Mouse (Mus musculus): Measurements from ENCODE around the gene Rabgef1. TPM values are rescaled to one million over a fixed set of nuclear protein-coding genes. Genes with fewer than 3 reads are reported as not detected.

The Rabgef1 gene
- polyA plus RNA-seq, 1 experiment from 2014 or later, result 25.1 TPM

GRCm38 (mm10) chr5:130191865-130192264, 20.3 kb downstream of the Rabgef1 start:
- Histone ChIP-seq H3K4me1 (ENCODE audit: control insufficient read depth, insufficient read depth, low read length) (no peaks in the 10 kb centered on the region), H3K4me2 (ENCODE audit: low read depth, low read length) (no peak overlapping the region), H3K4me3 (ENCODE audit: low read depth, low read length) (no peak overlapping the region), H3K27me3 (ENCODE audit: control insufficient read depth, insufficient read depth, low read length) (no peaks in the 10 kb centered on the region), H3K9me3 (replicated peaks; ENCODE audit: control insufficient read depth, low read length) (no peaks in the 10 kb centered on the region), H3K9ac (replicated peaks; ENCODE audit: low read length) (no peak overlapping the region), H3K36me3 (replicated peaks; ENCODE audit: control insufficient read depth, insufficient read depth, low read depth, low read length) (no peaks in the 10 kb centered on the region), H3K27ac (replicated peaks; ENCODE audit: low read depth, low read length) (no peak overlapping the region)
- ATAC-seq (replicated peaks; ENCODE audit: insufficient number of reproducible peaks, low FRiP score, low TSS enrichment, low read depth), result no peak
- DNase-seq (ENCODE audit: low spot score), result no peak
- 92% methylated on average over 6 of the region's 6 CpGs for WGBS

- Histone ChIP-seq H3K9me3 (replicated peaks; ENCODE audit: control insufficient read depth, low read length) (no peaks in the 10 kb centered on the region), H3K4me2 (ENCODE audit: low read depth, low read length) (no peak overlapping the region), H3K9ac (replicated peaks; ENCODE audit: low read length) (no peak overlapping the region), H3K36me3 (replicated peaks; ENCODE audit: control insufficient read depth, insufficient read depth, low read depth, low read length) (no peaks in the 10 kb centered on the region), H3K4me3 (ENCODE audit: low read depth, low read length) (no peak overlapping the region), H3K4me1 (ENCODE audit: control insufficient read depth, insufficient read depth, low read length) (no peaks in the 10 kb centered on the region), H3K27me3 (ENCODE audit: control insufficient read depth, insufficient read depth, low read length) (no peaks in the 10 kb centered on the region), H3K27ac (replicated peaks; ENCODE audit: low read depth, low read length) (no peak overlapping the region)
- ATAC-seq (replicated peaks; ENCODE audit: insufficient number of reproducible peaks, low FRiP score, low TSS enrichment, low read depth) (no peak), DNase-seq (ENCODE audit: low spot score) (no peak)
- 66% methylated on average over 2 of the region's 2 CpGs for WGBS
These were observed 20.9 kb downstream of the Rabgef1 start for GRCm38 (mm10) chr5:130192356-130192944.

- Histone ChIP-seq H3K9ac (replicated peaks; ENCODE audit: low read length) (no peak overlapping the region), H3K4me3 (ENCODE audit: low read depth, low read length) (no peak overlapping the region), H3K27me3 (ENCODE audit: control insufficient read depth, insufficient read depth, low read length) (no peaks in the 10 kb centered on the region), H3K4me2 (ENCODE audit: low read depth, low read length) (no peak overlapping the region), H3K27ac (replicated peaks; ENCODE audit: low read depth, low read length) (no peak overlapping the region), H3K4me1 (ENCODE audit: control insufficient read depth, insufficient read depth, low read length) (no peaks in the 10 kb centered on the region), H3K9me3 (replicated peaks; ENCODE audit: control insufficient read depth, low read length) (no peaks in the 10 kb centered on the region), H3K36me3 (replicated peaks; ENCODE audit: control insufficient read depth, insufficient read depth, low read depth, low read length) (no peaks in the 10 kb centered on the region; the same call in none of the 2 replicates)
- DNase-seq (ENCODE audit: low spot score) (no peak), ATAC-seq (replicated peaks; ENCODE audit: insufficient number of reproducible peaks, low FRiP score, low TSS enrichment, low read depth) (no peak)
- WGBS, result 80% methylated on average over 3 of the region's 3 CpGs
These were observed 22.2 kb downstream of the Rabgef1 start for GRCm38 (mm10) chr5:130193760-130194159.

GRCm38 (mm10) chr5:130196307-130196706, 24.7 kb downstream of the Rabgef1 start:
- no peaks in the 10 kb centered on the region for H3K27me3 ChIP-seq (ENCODE audit: control insufficient read depth, insufficient read depth, low read length)
- H3K36me3 ChIP-seq (replicated peaks; ENCODE audit: control insufficient read depth, insufficient read depth, low read depth, low read length), result no peaks in the 10 kb centered on the region; the same call in none of the 2 replicates
- no peak overlapping the region for H3K27ac ChIP-seq (replicated peaks; ENCODE audit: low read depth, low read length)
- ATAC-seq (replicated peaks; ENCODE audit: insufficient number of reproducible peaks, low FRiP score, low TSS enrichment, low read depth) (no peak), DNase-seq (ENCODE audit: low spot score) (no peak)
- H3K4me2 ChIP-seq (ENCODE audit: low read depth, low read length), result no peak overlapping the region
- H3K4me3 ChIP-seq (ENCODE audit: low read depth, low read length), result no peak overlapping the region
- no peak overlapping the region for H3K9ac ChIP-seq (replicated peaks; ENCODE audit: low read length)
- H3K4me1 ChIP-seq (ENCODE audit: control insufficient read depth, insufficient read depth, low read length), result no peaks in the 10 kb centered on the region
- no peaks in the 10 kb centered on the region for H3K9me3 ChIP-seq (replicated peaks; ENCODE audit: control insufficient read depth, low read length)
- WGBS, result 87% methylated on average over 1 of the region's 1 CpGs

- Histone ChIP-seq H3K4me1 (ENCODE audit: control insufficient read depth, insufficient read depth, low read length) (no peaks in the 10 kb centered on the region), H3K4me2 (ENCODE audit: low read depth, low read length) (no peak overlapping the region), H3K9ac (replicated peaks; ENCODE audit: low read length) (no peak overlapping the region), H3K36me3 (replicated peaks; ENCODE audit: control insufficient read depth, insufficient read depth, low read depth, low read length) (no peaks in the 10 kb centered on the region; the same call in none of the 2 replicates), H3K27ac (replicated peaks; ENCODE audit: low read depth, low read length) (no peak overlapping the region), H3K27me3 (ENCODE audit: control insufficient read depth, insufficient read depth, low read length) (no peaks in the 10 kb centered on the region), H3K4me3 (ENCODE audit: low read depth, low read length) (no peak overlapping the region), H3K9me3 (replicated peaks; ENCODE audit: control insufficient read depth, low read length) (no peaks in the 10 kb centered on the region)
- DNase-seq (ENCODE audit: low spot score) (no peak), ATAC-seq (replicated peaks; ENCODE audit: insufficient number of reproducible peaks, low FRiP score, low TSS enrichment, low read depth) (no peak)
- 84% methylated on average over 3 of the region's 3 CpGs for WGBS
These were observed 25.9 kb downstream of the Rabgef1 start for GRCm38 (mm10) chr5:130197454-130197853.

- ATAC-seq (replicated peaks; ENCODE audit: insufficient number of reproducible peaks, low FRiP score, low TSS enrichment, low read depth) (no peak), DNase-seq (ENCODE audit: low spot score) (no peak)
- no peaks in the 10 kb centered on the region for H3K9me3 ChIP-seq (replicated peaks; ENCODE audit: control insufficient read depth, low read length)
- WGBS, result 92% methylated on average over 7 of the region's 7 CpGs
- no peaks in the 10 kb centered on the region for H3K4me1 ChIP-seq (ENCODE audit: control insufficient read depth, insufficient read depth, low read length)
- no peak overlapping the region for H3K27ac ChIP-seq (replicated peaks; ENCODE audit: low read depth, low read length)
- H3K27me3 ChIP-seq (ENCODE audit: control insufficient read depth, insufficient read depth, low read length), result no peaks in the 10 kb centered on the region
- H3K9ac ChIP-seq (replicated peaks; ENCODE audit: low read length), result no peak overlapping the region
- no peaks in the 10 kb centered on the region; the same call in none of the 2 replicates for H3K36me3 ChIP-seq (replicated peaks; ENCODE audit: control insufficient read depth, insufficient read depth, low read depth, low read length)
- H3K4me2 ChIP-seq (ENCODE audit: low read depth, low read length), result no peak overlapping the region
- no peak overlapping the region for H3K4me3 ChIP-seq (ENCODE audit: low read depth, low read length)
These were observed 26.4 kb downstream of the Rabgef1 start for GRCm38 (mm10) chr5:130197981-130198380.

- no peaks in the 10 kb centered on the region for H3K4me1 ChIP-seq (ENCODE audit: control insufficient read depth, insufficient read depth, low read length)
- H3K27me3 ChIP-seq (ENCODE audit: control insufficient read depth, insufficient read depth, low read length), result no peaks in the 10 kb centered on the region
- no peaks in the 10 kb centered on the region for H3K9me3 ChIP-seq (replicated peaks; ENCODE audit: control insufficient read depth, low read length)
- no peaks in the 10 kb centered on the region; the same call in none of the 2 replicates for H3K36me3 ChIP-seq (replicated peaks; ENCODE audit: control insufficient read depth, insufficient read depth, low read depth, low read length)
- 86% methylated on average over 10 of the region's 10 CpGs for WGBS
- H3K27ac ChIP-seq (replicated peaks; ENCODE audit: low read depth, low read length), result no peak overlapping the region
- no peak overlapping the region for H3K4me2 ChIP-seq (ENCODE audit: low read depth, low read length)
- no peak overlapping the region for H3K4me3 ChIP-seq (ENCODE audit: low read depth, low read length)
- DNase-seq (ENCODE audit: low spot score) (no peak), ATAC-seq (replicated peaks; ENCODE audit: insufficient number of reproducible peaks, low FRiP score, low TSS enrichment, low read depth) (no peak)
- H3K9ac ChIP-seq (replicated peaks; ENCODE audit: low read length), result no peak overlapping the region
These were observed 28.8 kb downstream of the Rabgef1 start for GRCm38 (mm10) chr5:130200233-130201029.

- no peak overlapping the region for H3K4me2 ChIP-seq (ENCODE audit: low read depth, low read length)
- ATAC-seq (replicated peaks; ENCODE audit: insufficient number of reproducible peaks, low FRiP score, low TSS enrichment, low read depth), result no peak
- DNase-seq (ENCODE audit: low spot score), result no peak
- WGBS, result 85% methylated on average over 4 of the region's 4 CpGs
- no peaks in the 10 kb centered on the region for H3K27me3 ChIP-seq (ENCODE audit: control insufficient read depth, insufficient read depth, low read length)
- no peak overlapping the region for H3K4me3 ChIP-seq (ENCODE audit: low read depth, low read length)
- H3K27ac ChIP-seq (replicated peaks; ENCODE audit: low read depth, low read length), result no peak overlapping the region
- no peaks in the 10 kb centered on the region for H3K9me3 ChIP-seq (replicated peaks; ENCODE audit: control insufficient read depth, low read length)
- H3K9ac ChIP-seq (replicated peaks; ENCODE audit: low read length), result no peak overlapping the region
- H3K36me3 ChIP-seq (replicated peaks; ENCODE audit: control insufficient read depth, insufficient read depth, low read depth, low read length), result peaks cover 1% of the 10 kb centered on the region
- no peaks in the 10 kb centered on the region for H3K4me1 ChIP-seq (ENCODE audit: control insufficient read depth, insufficient read depth, low read length)
These were observed 32.4 kb downstream of the Rabgef1 start for GRCm38 (mm10) chr5:130203948-130204347.

All from embryonic facial prominence, embryonic 11.5 days (tissue).